Mouse (Mus musculus): ENCODE measurements around the gene Gm44. TPM values are rescaled to one million over a fixed set of nuclear protein-coding genes. Genes with fewer than 3 reads are reported as not detected.

Gm44 gene
- polyA plus RNA-seq (2014; fragmentation: Illumina TruSeq; extraction: RNeasy Lipid Tissue Mini Kit (QIAGEN cat#74804); ENCODE audit: low read depth, low replicate concordance), result not detected

GRCm38 (mm10) chrX:90891842-90892241, at the start of gene Gm44:
Gene Gm44, plus strand, starts transcription at chrX:90892142.

Measured in liver, adult 10 weeks (tissue).